Mouse (Mus musculus): ENCODE measurements around the gene Hectd3.

Hectd3 gene

GRCm38 (mm10) chr4:116995131-116995797 is at the start of gene Hectd3:
TSS of gene Hectd3 (plus strand) at chr4:116995317.
- DNase-seq: peak; percentile 56 to 65

GRCm38 (mm10) chr4:116951642-116952041 is 43.5 kb upstream of the Hectd3 start:
- no peak for DNase-seq

GRCm38 (mm10) chr4:116954951-116955350 is 40.2 kb upstream of the Hectd3 start:
- DNase-seq: no peak

DNA sequence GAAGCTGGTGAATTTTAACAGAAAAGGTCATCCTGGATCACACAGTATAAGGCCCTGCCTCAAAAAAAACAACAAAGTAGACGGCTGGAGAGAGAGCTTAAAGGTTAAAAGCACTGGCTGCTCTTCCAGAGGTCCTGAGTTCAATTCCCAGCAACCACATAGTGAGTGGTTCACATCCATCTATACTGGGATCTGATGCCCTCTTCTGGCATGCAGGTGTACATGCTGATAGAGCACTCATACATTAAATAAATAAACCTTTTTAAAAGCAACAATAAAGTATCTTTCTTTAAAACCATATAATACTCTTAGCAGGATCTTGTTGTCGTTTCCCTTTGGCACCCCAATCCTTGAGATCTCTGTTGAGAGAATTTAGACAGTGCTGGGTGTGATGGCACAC is 18.6 kb upstream of the Hectd3 start:
- DNase-seq: no peak

DNA sequence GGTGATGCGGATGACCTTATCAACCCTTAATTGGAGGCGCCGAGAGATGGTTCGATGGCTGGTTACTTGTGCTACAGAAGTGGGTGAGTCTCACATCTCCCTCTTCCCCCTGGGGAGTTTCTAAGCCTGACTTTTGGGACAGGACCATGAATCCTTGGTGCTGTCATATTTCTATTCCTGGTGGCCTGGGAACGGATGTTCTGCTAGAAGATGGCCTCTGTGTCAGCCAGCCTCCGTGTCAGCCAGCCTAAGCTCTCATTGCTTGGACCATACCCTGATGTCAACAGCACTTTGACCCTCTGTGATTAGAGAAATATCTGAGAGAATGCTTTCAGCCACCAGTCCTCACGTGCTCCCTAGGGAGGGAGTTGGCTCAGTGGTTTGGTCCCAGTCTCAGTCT is 9.4 kb upstream of the Hectd3 start:
- no peak for DNase-seq

GRCm38 (mm10) chr4:116986400-116987121 is 8.6 kb upstream of the Hectd3 start:
- DNase-seq: peak; percentile 76 to 82

DNA sequence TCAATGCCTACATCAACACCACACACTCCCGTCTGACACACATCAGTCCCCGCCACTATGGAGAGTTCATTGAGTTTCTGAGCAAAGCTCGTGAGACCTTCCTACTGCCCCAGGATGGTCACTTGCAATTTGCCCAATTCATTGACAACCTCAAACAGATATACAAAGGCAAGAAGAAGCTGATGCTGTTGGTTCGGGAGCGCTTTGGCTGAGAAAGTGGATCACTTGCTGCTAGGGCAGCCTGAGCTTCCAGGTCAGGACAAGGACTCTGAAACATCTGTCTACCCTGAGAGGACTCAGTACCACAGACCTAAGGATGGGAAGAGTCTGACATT is 8.0 kb upstream of the Hectd3 start:
- DNase-seq: no peak

DNA sequence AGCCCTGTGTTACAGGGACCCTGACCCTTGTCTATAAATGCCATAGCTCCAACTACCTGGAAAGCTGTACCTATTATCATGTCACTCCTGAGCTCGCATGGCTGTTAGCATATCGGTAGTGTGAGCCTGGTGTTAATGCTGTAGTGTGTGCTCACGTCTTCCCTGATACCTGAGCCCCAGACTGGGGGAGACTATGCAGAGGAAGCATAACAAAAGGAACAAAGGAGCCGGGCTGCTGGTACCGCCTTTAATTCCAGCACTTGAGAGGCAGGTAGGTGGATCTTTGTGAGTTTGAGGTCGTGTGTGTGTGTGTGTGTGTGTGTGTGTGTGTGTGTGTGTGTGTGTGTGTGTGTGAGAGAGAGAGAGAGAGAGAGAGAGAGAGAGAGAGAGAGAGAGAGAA is 5.4 kb upstream of the Hectd3 start:
- no peak for DNase-seq

DNA sequence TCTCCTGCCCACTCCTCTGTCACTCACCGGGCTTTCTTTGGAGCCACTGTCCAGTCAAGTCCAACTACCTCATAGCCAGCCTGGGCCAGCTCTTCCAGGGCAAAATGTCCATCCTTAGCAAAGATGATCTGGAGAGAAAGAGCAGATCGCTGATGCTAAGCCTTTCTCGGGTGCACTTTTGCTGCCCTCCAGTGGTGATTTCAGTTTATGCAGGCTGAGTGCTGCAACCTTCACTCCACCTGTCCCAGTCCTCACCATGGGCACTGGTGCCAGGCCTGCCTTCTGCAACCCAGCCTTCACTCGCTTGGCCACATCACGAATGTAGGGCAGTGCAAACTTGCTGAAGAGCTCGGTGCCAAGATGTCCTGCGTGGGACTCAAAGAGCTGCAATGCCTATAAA is 3.8 kb upstream of the Hectd3 start:
- DNase-seq: peak; percentile 69 to 79

- DNase-seq: peak; percentile 96 to 97
Measured at GRCm38 (mm10) chr4:116993672-116994621, 1.2 kb upstream of the Hectd3 start, which contains the start of gene Urod. TSS of gene Urod (minus strand) at chr4:116994413.

- peak; percentile 55 to 64 for DNase-seq
Measured at GRCm38 (mm10) chr4:116995798-116996135, 650 bp downstream of the Hectd3 start.

DNA sequence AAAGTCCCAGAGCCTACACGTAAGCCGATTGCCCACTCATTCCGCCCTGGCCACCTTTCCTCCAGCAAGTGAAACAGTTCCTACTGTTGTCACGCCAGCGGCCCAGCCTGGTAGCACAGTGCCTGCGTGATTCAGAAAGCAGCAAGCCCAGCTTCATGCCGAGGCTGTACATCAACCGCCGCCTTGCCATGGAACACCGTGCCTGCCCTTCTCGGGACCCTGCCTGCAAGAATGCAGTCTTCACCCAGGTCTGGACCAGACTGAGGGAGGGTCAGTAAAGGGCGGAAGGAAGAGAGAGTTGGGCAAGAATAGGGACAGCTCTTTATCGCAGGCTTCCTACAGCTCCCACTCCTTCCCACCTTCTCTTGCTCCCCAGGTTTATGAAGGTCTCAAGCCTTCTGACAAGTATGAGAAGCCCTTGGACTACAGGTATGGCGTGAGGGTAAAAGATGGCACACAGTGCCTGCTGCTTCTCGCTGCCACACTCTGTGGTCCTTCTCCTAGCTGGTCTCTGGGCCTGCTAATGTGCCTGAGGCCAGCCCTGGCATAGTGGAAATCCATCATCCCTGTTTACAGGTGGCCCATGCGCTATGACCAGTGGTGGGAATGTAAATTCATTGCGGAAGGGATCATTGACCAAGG is 4.5 kb downstream of the Hectd3 start:
- no peak for DNase-seq

DNA sequence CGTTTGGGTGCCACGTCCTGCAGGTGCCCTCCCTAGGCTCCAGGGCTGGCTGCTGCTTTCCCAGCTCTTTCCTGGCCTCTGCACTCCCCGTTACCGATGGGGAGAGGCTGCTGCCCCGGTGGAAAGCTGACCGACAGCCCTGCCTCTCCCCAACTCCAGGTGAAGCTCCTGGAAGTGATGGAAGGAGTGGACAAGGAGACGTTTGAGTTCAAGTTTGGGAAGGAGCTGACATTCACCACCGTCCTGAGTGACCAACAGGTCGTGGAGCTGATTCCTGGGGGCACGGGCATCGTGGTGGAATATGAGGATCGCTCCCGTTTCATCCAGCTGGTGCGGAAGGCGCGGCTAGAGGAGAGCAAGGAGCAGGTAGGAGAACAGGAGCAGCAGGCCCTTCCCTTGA is 6.8 kb downstream of the Hectd3 start:
- no peak for DNase-seq

- DNase-seq: peak; percentile 48 to 67
Measured at GRCm38 (mm10) chr4:117002543-117003521, 7.7 kb downstream of the Hectd3 start.

- no peak for DNase-seq
Measured at GRCm38 (mm10) chr4:117004649-117005048, 9.5 kb downstream of the Hectd3 start.

- DNase-seq: no peak
Measured at GRCm38 (mm10) chr4:117005611-117006400, 10.7 kb downstream of the Hectd3 start.

- DNase-seq: no peak
Measured at GRCm38 (mm10) chr4:117007058-117007457, 11.9 kb downstream of the Hectd3 start.

DNA sequence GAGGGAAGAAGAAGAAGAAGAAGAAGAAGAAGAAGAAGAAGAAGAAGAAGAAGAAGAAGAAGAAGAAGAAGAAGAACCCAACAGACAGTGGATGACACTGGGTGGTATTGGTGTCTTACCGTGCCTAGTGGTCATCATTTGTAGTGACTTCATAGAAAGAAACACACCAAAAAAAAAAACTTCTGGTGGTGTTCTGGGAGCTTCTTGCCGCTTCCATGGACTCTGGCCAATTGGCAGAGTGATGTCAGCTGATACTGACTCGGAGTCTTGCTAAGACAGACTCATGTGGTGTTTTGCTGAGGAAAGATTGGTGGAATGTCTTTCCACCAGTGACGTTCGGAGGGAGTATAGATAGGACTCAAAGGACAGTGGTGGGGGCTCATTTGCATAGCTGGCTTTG is 15.1 kb downstream of the Hectd3 start:
- DNase-seq: no peak

- DNase-seq: no peak
Measured at GRCm38 (mm10) chr4:117013596-117013995, 18.5 kb downstream of the Hectd3 start.

DNA sequence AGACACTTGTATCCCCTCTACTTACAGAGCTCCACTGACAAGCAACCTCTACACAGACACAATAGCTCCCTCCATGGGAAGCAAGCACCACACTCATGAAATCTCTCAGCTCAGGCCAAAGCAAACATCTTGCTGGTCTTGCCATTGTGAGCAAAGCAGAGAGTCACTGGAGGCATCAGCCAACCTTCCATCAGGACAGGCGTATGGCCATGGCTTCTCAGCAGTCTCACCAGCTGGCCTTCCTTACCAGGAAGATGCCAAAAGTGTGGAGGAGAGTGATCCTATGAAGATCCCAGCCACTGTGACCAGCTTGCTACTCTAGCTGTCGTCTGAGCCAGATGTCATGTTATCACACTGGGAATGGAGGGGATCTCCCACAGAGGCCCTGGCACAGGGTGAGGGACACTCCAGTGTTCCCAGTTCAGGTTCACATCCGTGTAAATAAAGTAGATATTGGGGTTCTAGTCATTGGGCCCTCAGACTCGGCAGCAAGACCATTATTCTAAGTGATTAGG is 19.8 kb downstream of the Hectd3 start:
- no peak for DNase-seq

GRCm38 (mm10) chr4:117017738-117018137 is 22.6 kb downstream of the Hectd3 start:
- no peak for DNase-seq
